Mouse (Mus musculus) spleen, adult 18-20 months (tissue): ENCODE measurements around the gene Olfr952.

Experiments used
- DNase-seq, 2 experiments: peaks; one replicate each; pipeline ENCODE4 v3.0.0; 2022; ENCODE audit warnings: mixed read lengths in 2 of 2

The Olfr952 gene

GRCm38 (mm10) chr9:39427048-39427447 lies at the start of gene Olfr952:
Gene Olfr952 (minus strand): TSS chr9:39427148.
- no peak for DNase-seq

GRCm38 (mm10) chr9:39471844-39472243 lies 44.9 kb upstream of the Olfr952 start, which contains the start of gene Olfr955:
Gene Olfr955 (minus strand): TSS chr9:39471944.
- DNase-seq: no peak

GRCm38 (mm10) chr9:39456401-39456800 lies 29.5 kb upstream of the Olfr952 start, which contains the start of gene Olfr954:
Gene Olfr954 (plus strand): TSS chr9:39456701.
- no peak for DNase-seq

GRCm38 (mm10) chr9:39387110-39387509 lies 39.8 kb downstream of the Olfr952 start, which contains the start of gene Olfr951:
Gene Olfr951 (plus strand): TSS chr9:39387410.
- DNase-seq: no peak
